Mouse (Mus musculus): ENCODE data around the gene Cdh4.

- TF ChIP-seq HCFC1 (IDR thresholded peaks at IDR 0.05; ENCODE audit: borderline replicate concordance, insufficient read depth, low read length) (no peak), ZNF384 (IDR thresholded peaks at IDR 0.05; ENCODE audit: low read depth, low read length) (no peak), ZC3H11A (IDR thresholded peaks at IDR 0.05; ENCODE audit: borderline replicate concordance, low read depth, low read length) (no peak)
Measured at GRCm38 (mm10) chr2:179518456-179519032, 76.3 kb downstream of the Cdh4 start.
